Mouse (Mus musculus) limb, embryonic 15.5 days (tissue): ENCODE data around the gene Inhbe. TPM values are rescaled to one million over a fixed set of nuclear protein-coding genes. Genes with fewer than 3 reads are reported as not detected.
A peak's percentile ranks its signal among the peaks of the same experiment; 100 is the strongest.

Experiments used
- ATAC-seq: fragments of 200-750 bp; cut with Nextera tagmentation; 2 replicates; pipeline ENCODE4 v1.8.0; 2017; ENCODE audit warnings: low read depth, moderate TSS enrichment; ENCODE audit not compliant: insufficient number of reproducible peaks, low FRiP score, low TSS enrichment
- H3K27ac ChIP-seq: fragments of 300-500 bp; sonication (generic); 2 replicates; pipeline ENCODE4 v1.5.1; 2015; ENCODE audit warnings: moderate library complexity, mild to moderate bottlenecking, inconsistent platforms
- H3K27me3 ChIP-seq: fragments of 300-500 bp; sonication (generic); 2 replicates; pipeline ENCODE4 v1.6.1; 2015; ENCODE audit warnings: inconsistent platforms
- H3K36me3 ChIP-seq: fragments of 300-500 bp; sonication (generic); 2 replicates; pipeline ENCODE4 v1.6.1; 2015; ENCODE audit warnings: inconsistent platforms
- H3K4me1 ChIP-seq: fragments of 300-500 bp; sonication (generic); 2 replicates; pipeline ENCODE4 v1.6.1; 2015; ENCODE audit warnings: inconsistent platforms
- H3K4me2 ChIP-seq: fragments of 300-500 bp; sonication (generic); 2 replicates; pipeline ENCODE4 v1.6.1; 2015; ENCODE audit warnings: mild to moderate bottlenecking, inconsistent platforms
- H3K4me3 ChIP-seq: fragments of 300-500 bp; sonication (generic); 2 replicates; pipeline ENCODE4 v1.5.1; 2015; ENCODE audit warnings: mild to moderate bottlenecking, inconsistent platforms
- H3K9ac ChIP-seq: fragments of 300-500 bp; sonication (generic); 2 replicates; pipeline ENCODE4 v1.6.1; 2015; ENCODE audit warnings: inconsistent platforms
- H3K9me3 ChIP-seq: fragments of 300-500 bp; sonication (generic); 2 replicates; pipeline ENCODE4 v1.6.1; 2016; ENCODE audit warnings: inconsistent platforms
- WGBS: fragments of 180-500 bp; shearing (Covaris S2); methylation state at CpG from one replicate; pipeline ENCODE4 v1.1.7; 2015; 5-methylcytosine and 5-hydroxymethylcytosine counted together
- polyA plus RNA-seq: library from polyadenylated mRNA; unstranded; fragments of >200 nt; fragmentation: Nextera tagmentation; extraction: Ambion mirVana; gene quantifications from 2 replicates; pipeline ENCODE4 v1.2.1, GENCODE M21; 2015

Gene Inhbe
- 0.03 TPM in 1 of 2 replicates, not detected in the other for polyA plus RNA-seq

GRCm38 (mm10) chr10:127353909-127354895 lies at the start of gene Inhbe:
Gene Inhbe (minus strand): TSS chr10:127354411.
- Histone ChIP-seq H3K36me3 (no peaks in the 10 kb centered on the region), H3K27me3 (no peaks in the 10 kb centered on the region), H3K4me1 (peaks cover 7% of the 10 kb centered on the region), H3K4me2 (no peak within 1 kb of the TSS), H3K27ac (no peak within 1 kb of the TSS), H3K9ac (no peak within 1 kb of the TSS), H3K9me3 (no peaks in the 10 kb centered on the region), H3K4me3 (no peak within 1 kb of the TSS)
- WGBS, result 83% methylated on average over 18 of the region's 18 CpGs
- ATAC-seq, result no peak

- Histone ChIP-seq H3K27me3 (no peaks in the 10 kb centered on the region), H3K4me1 (no peaks in the 10 kb centered on the region), H3K4me2 (no peak overlapping the region), H3K9me3 (no peaks in the 10 kb centered on the region), H3K4me3 (no peak overlapping the region), H3K36me3 (peaks cover 19% of the 10 kb centered on the region), H3K27ac (no peak overlapping the region), H3K9ac (no peak overlapping the region)
- ATAC-seq, result no peak
- 78% methylated on average over 6 of the region's 6 CpGs for WGBS
Measured at GRCm38 (mm10) chr10:127391774-127392173, 37.6 kb upstream of the Inhbe start.

GRCm38 (mm10) chr10:127381743-127382134 lies 27.5 kb upstream of the Inhbe start:
- 51% methylated on average over 2 of the region's 2 CpGs for WGBS
- Histone ChIP-seq H3K9ac (peak overlapping the region; percentile 88; the same call in 1 of the 2 replicates), H3K36me3 (no peaks in the 10 kb centered on the region)

GRCm38 (mm10) chr10:127380767-127381742 lies 26.8 kb upstream of the Inhbe start:
- H3K27ac ChIP-seq, result peak overlapping the region; percentile 95
- H3K9me3 ChIP-seq, result no peaks in the 10 kb centered on the region
- peak overlapping the region; percentile 88 for H3K9ac ChIP-seq
- H3K36me3 ChIP-seq, result no peaks in the 10 kb centered on the region
- H3K4me2 ChIP-seq, result peak overlapping the region; percentile 58
- peaks cover 11% of the 10 kb centered on the region for H3K4me1 ChIP-seq
- peak overlapping the region; percentile 60 for H3K4me3 ChIP-seq
- peak; percentile 81 for ATAC-seq
- no peaks in the 10 kb centered on the region for H3K27me3 ChIP-seq
- WGBS, result 1% methylated on average over 38 of the region's 79 CpGs

More at GRCm38 (mm10) chr10:127381743-127382134, 27.5 kb upstream of the Inhbe start:
- Histone ChIP-seq H3K27ac (peak overlapping the region; percentile 95), H3K4me3 (peak overlapping the region; percentile 60), H3K4me1 (peaks cover 11% of the 10 kb centered on the region), H3K9me3 (no peaks in the 10 kb centered on the region), H3K4me2 (peak overlapping the region; percentile 47), H3K27me3 (no peaks in the 10 kb centered on the region)
- ATAC-seq, result no peak

GRCm38 (mm10) chr10:127380251-127380691 lies 26.1 kb upstream of the Inhbe start, which contains the start of gene R3hdm2:
Gene R3hdm2 (plus strand): TSS chr10:127380327.
- no peaks in the 10 kb centered on the region for H3K27me3 ChIP-seq
- H3K4me3 ChIP-seq, result peak within 1 kb of the TSS; percentile 60
- H3K9ac ChIP-seq, result peak within 1 kb of the TSS; percentile 88
- under 1% methylated on average over 50 of the region's 53 CpGs for WGBS
- H3K4me1 ChIP-seq, result peaks cover 11% of the 10 kb centered on the region
- H3K36me3 ChIP-seq, result no peaks in the 10 kb centered on the region
- ATAC-seq, result peak; percentile 94
- H3K4me2 ChIP-seq, result peak within 1 kb of the TSS; percentile 58
- H3K27ac ChIP-seq, result peak within 1 kb of the TSS; percentile 95
- H3K9me3 ChIP-seq, result no peaks in the 10 kb centered on the region

- H3K27ac ChIP-seq, result peak overlapping the region; percentile 95; the same call in 1 of the 2 replicates
- no peaks in the 10 kb centered on the region for H3K27me3 ChIP-seq
- H3K4me1 ChIP-seq, result peaks cover 11% of the 10 kb centered on the region
- H3K4me3 ChIP-seq, result peak overlapping the region; percentile 60
- 87% methylated on average over 8 of the region's 8 CpGs for WGBS
- H3K9me3 ChIP-seq, result no peaks in the 10 kb centered on the region
- no peaks in the 10 kb centered on the region for H3K36me3 ChIP-seq
- H3K4me2 ChIP-seq, result peak overlapping the region; percentile 58
- ATAC-seq, result no peak
- peak overlapping the region; percentile 88; the same call in 1 of the 2 replicates for H3K9ac ChIP-seq
Measured at GRCm38 (mm10) chr10:127379654-127380053, 25.4 kb upstream of the Inhbe start.

GRCm38 (mm10) chr10:127377700-127378099 lies 23.5 kb upstream of the Inhbe start:
- H3K4me3 ChIP-seq, result no peak overlapping the region
- H3K27ac ChIP-seq, result no peak overlapping the region
- H3K9ac ChIP-seq, result no peak overlapping the region
- no peaks in the 10 kb centered on the region for H3K27me3 ChIP-seq
- no peak for ATAC-seq
- H3K9me3 ChIP-seq, result no peaks in the 10 kb centered on the region
- no peak overlapping the region for H3K4me2 ChIP-seq
- no peaks in the 10 kb centered on the region for H3K36me3 ChIP-seq
- H3K4me1 ChIP-seq, result peaks cover 11% of the 10 kb centered on the region
- 65% methylated on average over 3 of the region's 3 CpGs for WGBS

- H3K36me3 ChIP-seq, result no peaks in the 10 kb centered on the region
- H3K27ac ChIP-seq, result no peak overlapping the region
- 62% methylated on average over 2 of the region's 2 CpGs for WGBS
- ATAC-seq, result no peak
- no peak overlapping the region for H3K9ac ChIP-seq
- no peaks in the 10 kb centered on the region for H3K9me3 ChIP-seq
- H3K27me3 ChIP-seq, result no peaks in the 10 kb centered on the region
- no peak overlapping the region for H3K4me2 ChIP-seq
- no peak overlapping the region for H3K4me3 ChIP-seq
- no peaks in the 10 kb centered on the region for H3K4me1 ChIP-seq
Measured at GRCm38 (mm10) chr10:127371023-127371422, 16.8 kb upstream of the Inhbe start.

GRCm38 (mm10) chr10:127369834-127370820 lies 15.9 kb upstream of the Inhbe start, which contains the start of gene Inhbc:
Gene Inhbc (minus strand): TSS chr10:127370431.
- Histone ChIP-seq H3K27ac (no peak within 1 kb of the TSS), H3K9me3 (no peaks in the 10 kb centered on the region), H3K4me3 (no peak within 1 kb of the TSS), H3K9ac (no peak within 1 kb of the TSS), H3K4me1 (no peaks in the 10 kb centered on the region), H3K36me3 (no peaks in the 10 kb centered on the region), H3K27me3 (no peaks in the 10 kb centered on the region), H3K4me2 (no peak within 1 kb of the TSS)
- no peak for ATAC-seq
- 77% methylated on average over 22 of the region's 22 CpGs for WGBS

GRCm38 (mm10) chr10:127368273-127368672 lies 14.1 kb upstream of the Inhbe start:
- WGBS, result 86% methylated on average over 2 of the region's 2 CpGs
- no peaks in the 10 kb centered on the region for H3K4me1 ChIP-seq
- H3K4me2 ChIP-seq, result no peak overlapping the region
- no peak overlapping the region for H3K9ac ChIP-seq
- no peak overlapping the region for H3K4me3 ChIP-seq
- no peaks in the 10 kb centered on the region for H3K9me3 ChIP-seq
- no peaks in the 10 kb centered on the region for H3K27me3 ChIP-seq
- H3K27ac ChIP-seq, result no peak overlapping the region
- no peak for ATAC-seq
- no peaks in the 10 kb centered on the region for H3K36me3 ChIP-seq
